Mouse (Mus musculus) hindbrain, postnatal 0 days (tissue): ENCODE results near the gene Mllt6. TPM values are rescaled to one million over a fixed set of nuclear protein-coding genes. Genes with fewer than 3 reads are reported as not detected.
A peak's percentile ranks its signal among the peaks of the same experiment; 100 is the strongest.

Source experiments
- ATAC-seq: fragments of 200-750 bp; cut with Nextera tagmentation; 2 replicates; pipeline ENCODE4 v1.8.0; 2017; ENCODE audit warnings: mild to moderate bottlenecking, moderate TSS enrichment, moderate library complexity
- DNase-seq: peaks from one replicate; pipeline ENCODE4 v3.0.0-alpha.2; 2015; ENCODE audit warnings: low spot score
- H3K27ac ChIP-seq: fragments of 300-500 bp; sonication (generic); 2 replicates; pipeline ENCODE4 v1.5.1; 2014; ENCODE audit warnings: mild to moderate bottlenecking
- H3K27me3 ChIP-seq: fragments of 300-500 bp; sonication (generic); 2 replicates; pipeline ENCODE4 v1.6.1; 2014; ENCODE audit warnings: low read length, mixed read lengths; ENCODE audit not compliant: insufficient read depth
- H3K36me3 ChIP-seq: fragments of 300-500 bp; sonication (generic); 2 replicates; pipeline ENCODE4 v1.6.1; 2014; ENCODE audit warnings: low read length, mixed read lengths; ENCODE audit not compliant: insufficient read depth
- H3K4me1 ChIP-seq: fragments of 300-500 bp; sonication (generic); 2 replicates; pipeline ENCODE4 v1.6.1; 2014; ENCODE audit warnings: antibody characterized with exemption, low read length, mixed read lengths; ENCODE audit not compliant: insufficient read depth
- H3K4me2 ChIP-seq: fragments of 300-500 bp; sonication (generic); 2 replicates; pipeline ENCODE4 v1.6.1; 2014; ENCODE audit warnings: low read depth, mild to moderate bottlenecking, low read length, moderate library complexity, mixed read lengths
- H3K4me3 ChIP-seq: fragments of 300-500 bp; sonication (generic); 2 replicates; pipeline ENCODE4 v1.5.1; 2014; ENCODE audit warnings: low read length
- H3K9ac ChIP-seq: fragments of 300-500 bp; sonication (generic); replicated peaks from 2 replicates; pipeline ENCODE4 v1.6.1; 2014; ENCODE audit warnings: mild to moderate bottlenecking, low read length, moderate library complexity, mixed read lengths
- H3K9me3 ChIP-seq: fragments of 300-500 bp; sonication (generic); 2 replicates; pipeline ENCODE4 v1.6.1; 2016; ENCODE audit warnings: low read length, mixed read lengths
- CTCF ChIP-seq: IDR thresholded peaks from 2 replicates; pipeline ENCODE4 v1.5.1; 2016; ENCODE audit warnings: antibody characterized with exemption, control low read depth, low read depth
- WGBS: fragments of 180-500 bp; shearing (Covaris S2); extraction: QIAGEN DNeasy Blood & Tissue Kit; methylation state at CpG from one replicate; pipeline ENCODE4 v1.1.7; 2014; 5-methylcytosine and 5-hydroxymethylcytosine counted together
- polyA plus RNA-seq: library from polyadenylated mRNA; unstranded; fragments of >200 nt; fragmentation: Nextera tagmentation; extraction: Ambion mirVana; gene quantifications from 2 replicates; pipeline ENCODE4 v1.2.1, GENCODE M21; 2015
- total RNA-seq: library from RNA; depleted of rRNA; stranded (reverse); fragments of >200 nt; gene quantifications from 2 replicates; pipeline ENCODE4 v1.2.3, GENCODE M21; 2014

Mllt6 gene
- total and polyA plus RNA-seq, 2 experiments from 2014 or later = 1.7 to 60.8 TPM

DNA sequence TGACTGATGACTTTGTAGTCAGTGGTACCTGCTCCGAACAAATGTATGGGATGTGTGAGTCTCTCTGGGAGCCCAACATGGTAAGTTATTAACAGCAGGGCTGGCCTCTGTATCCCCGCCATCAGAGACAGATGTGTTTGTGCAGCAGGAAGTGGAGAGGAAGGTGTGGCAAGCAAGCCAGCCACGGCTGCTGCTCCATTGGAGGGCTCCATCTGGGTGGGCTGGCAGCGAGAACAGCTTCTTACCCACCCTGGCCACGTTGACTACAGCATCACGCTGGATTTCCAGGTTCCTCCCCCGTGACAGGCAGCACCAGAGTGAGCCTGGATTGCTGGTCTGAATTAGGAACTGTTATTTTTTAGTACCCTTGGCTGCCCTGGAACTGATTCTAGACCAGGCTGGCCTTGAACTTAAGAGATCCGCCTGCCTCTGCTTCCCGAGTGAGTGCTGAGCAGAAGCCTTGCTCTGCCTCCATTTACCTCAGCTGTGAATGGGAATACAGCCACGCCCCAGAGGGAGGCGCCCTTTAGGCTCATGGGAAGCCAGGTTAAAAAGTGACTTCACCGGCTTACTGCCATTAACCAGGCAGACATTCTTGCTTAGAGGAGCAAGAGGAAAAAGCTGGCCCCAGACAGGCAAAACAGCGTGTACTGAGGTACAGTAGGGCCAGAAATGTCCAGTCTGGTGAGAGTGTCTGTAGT lies 48.1 kb downstream of the Mllt6 start:
- Histone ChIP-seq H3K36me3 (peaks cover 43% of the 10 kb centered on the region), H3K4me1 (no peaks in the 10 kb centered on the region), H3K9me3 (no peaks in the 10 kb centered on the region), H3K9ac (no peak overlapping the region), H3K4me3 (no peak overlapping the region), H3K27ac (no peak overlapping the region), H3K4me2 (no peak overlapping the region), H3K27me3 (no peaks in the 10 kb centered on the region)
- DNase-seq (no peak), ATAC-seq (no peak)
- no peak for TF ChIP-seq CTCF
- WGBS = 87% methylated on average over 13 of the region's 13 CpGs

DNA sequence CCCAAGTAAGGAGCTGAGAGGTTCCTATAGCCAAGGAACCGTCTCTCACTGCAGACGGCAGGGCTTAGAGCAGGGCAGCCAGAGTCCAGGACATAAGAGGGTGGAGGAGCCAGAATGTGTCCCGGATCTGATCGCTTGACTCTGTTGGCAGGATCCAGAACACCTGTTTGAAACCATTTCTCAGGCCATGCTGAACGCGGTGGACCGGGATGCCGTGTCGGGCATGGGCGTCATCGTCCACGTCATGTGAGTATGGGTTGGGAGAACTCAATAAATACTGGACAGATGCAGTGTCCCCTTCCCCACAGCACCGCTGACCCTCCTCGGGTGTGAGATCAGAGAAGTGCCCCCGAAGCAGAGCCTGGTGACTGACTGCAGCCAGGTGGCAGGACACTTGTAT lies 49.1 kb downstream of the Mllt6 start:
- DNase-seq (no peak), ATAC-seq (no peak)
- Histone ChIP-seq H3K36me3 (peaks cover 43% of the 10 kb centered on the region), H3K4me3 (no peak overlapping the region), H3K4me2 (no peak overlapping the region), H3K9me3 (no peaks in the 10 kb centered on the region), H3K4me1 (no peaks in the 10 kb centered on the region), H3K27ac (no peak overlapping the region), H3K9ac (no peak overlapping the region), H3K27me3 (no peaks in the 10 kb centered on the region)
- TF ChIP-seq CTCF = no peak
- WGBS = 94% methylated on average over 15 of the region's 15 CpGs

DNA sequence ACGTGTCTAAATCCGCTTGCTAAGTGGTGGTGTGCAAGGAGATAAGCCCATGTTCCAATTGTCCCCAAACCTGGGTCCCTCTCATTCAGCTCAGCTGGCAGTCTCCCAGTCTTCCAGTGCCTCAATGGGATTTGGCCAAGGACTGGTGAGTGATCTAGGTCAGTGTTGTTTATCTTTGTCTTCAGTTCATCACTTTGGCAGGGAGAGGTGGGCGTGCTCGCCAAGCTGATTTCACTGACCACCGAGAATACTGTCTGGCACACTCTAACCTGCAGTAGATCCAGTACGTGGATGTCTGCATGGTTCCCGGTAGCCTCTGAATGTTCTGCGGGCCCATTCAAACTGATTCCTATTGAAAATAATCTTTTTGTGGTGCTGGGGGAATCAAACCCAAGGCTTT lies 50.7 kb downstream of the Mllt6 start:
- H3K27ac ChIP-seq = no peak overlapping the region
- ATAC-seq (no peak; the same call in 1 of the 2 replicates), DNase-seq (peak; percentile 24)
- 81% methylated on average over 8 of the region's 8 CpGs for WGBS
- TF ChIP-seq CTCF = no peak
- H3K4me3 ChIP-seq = no peak overlapping the region
- H3K27me3 ChIP-seq = no peaks in the 10 kb centered on the region
- no peaks in the 10 kb centered on the region for H3K4me1 ChIP-seq
- H3K4me2 ChIP-seq = no peak overlapping the region
- no peak overlapping the region for H3K9ac ChIP-seq
- H3K9me3 ChIP-seq = no peaks in the 10 kb centered on the region
- peaks cover 39% of the 10 kb centered on the region; the same call in 1 of the 2 replicates for H3K36me3 ChIP-seq

GRCm38 (mm10) chr11:97714356-97714755 lies 51.1 kb downstream of the Mllt6 start:
- no peak overlapping the region for H3K27ac ChIP-seq
- no peaks in the 10 kb centered on the region for H3K9me3 ChIP-seq
- 97% methylated on average over 3 of the region's 3 CpGs for WGBS
- TF ChIP-seq CTCF = peak; percentile 48
- H3K27me3 ChIP-seq = no peaks in the 10 kb centered on the region
- DNase-seq (no peak), ATAC-seq (no peak; the same call in 1 of the 2 replicates)
- H3K4me1 ChIP-seq = no peaks in the 10 kb centered on the region
- H3K9ac ChIP-seq = no peak overlapping the region
- no peak overlapping the region for H3K4me3 ChIP-seq
- H3K4me2 ChIP-seq = no peak overlapping the region
- peaks cover 43% of the 10 kb centered on the region; the same call in 1 of the 2 replicates for H3K36me3 ChIP-seq

- no peak for TF ChIP-seq CTCF
These were observed 51.9 kb downstream of the Mllt6 start for GRCm38 (mm10) chr11:97714784-97715760.

DNA sequence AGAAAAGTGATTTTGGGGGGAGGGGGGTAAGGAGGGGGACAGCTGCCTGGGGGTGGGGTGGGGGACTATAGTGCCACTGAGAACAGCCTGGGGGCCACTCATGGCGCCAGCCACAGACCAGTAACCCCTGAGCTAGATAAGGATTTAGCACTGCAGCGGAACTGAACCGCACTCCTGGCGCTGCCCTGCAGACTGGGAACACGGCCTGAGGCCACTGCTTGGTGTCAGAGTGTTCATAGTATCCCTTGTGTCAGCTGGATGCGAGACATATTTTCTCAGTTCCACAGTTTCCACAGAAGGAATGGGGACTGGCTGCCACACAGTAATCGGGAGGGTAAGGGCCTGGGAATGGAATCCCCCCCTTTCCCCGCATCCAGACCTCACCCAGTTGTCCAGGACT lies 52.8 kb downstream of the Mllt6 start:
- ATAC-seq (no peak), DNase-seq (no peak)
- 92% methylated on average over 8 of the region's 8 CpGs for WGBS
- Histone ChIP-seq H3K4me2 (no peak overlapping the region), H3K27me3 (no peaks in the 10 kb centered on the region), H3K27ac (no peak overlapping the region), H3K4me3 (no peak overlapping the region), H3K36me3 (peaks cover 57% of the 10 kb centered on the region), H3K9me3 (no peaks in the 10 kb centered on the region), H3K9ac (no peak overlapping the region), H3K4me1 (no peaks in the 10 kb centered on the region)
- no peak for TF ChIP-seq CTCF

More at GRCm38 (mm10) chr11:97714784-97715760, 51.9 kb downstream of the Mllt6 start:
- no peaks in the 10 kb centered on the region for H3K27me3 ChIP-seq
- WGBS = 86% methylated on average over 14 of the region's 14 CpGs
- H3K36me3 ChIP-seq = peaks cover 50% of the 10 kb centered on the region
- H3K9me3 ChIP-seq = no peaks in the 10 kb centered on the region
- H3K4me2 ChIP-seq = no peak overlapping the region
- H3K4me3 ChIP-seq = no peak overlapping the region
- DNase-seq (no peak), ATAC-seq (no peak)
- H3K27ac ChIP-seq = no peak overlapping the region
- H3K4me1 ChIP-seq = no peaks in the 10 kb centered on the region
- H3K9ac ChIP-seq = no peak overlapping the region
